Mouse (Mus musculus): ENCODE data around the gene Cdc16. TPM values are rescaled to one million over a fixed set of nuclear protein-coding genes. Genes with fewer than 3 reads are reported as not detected.

Gene Cdc16
- polyA plus RNA-seq, 1 experiment, result 51.5 TPM

- peaks cover 17% of the 10 kb centered on the region for H3K36me3 ChIP-seq (ENCODE audit: control insufficient read depth, insufficient read depth)
- no peaks in the 10 kb centered on the region for H3K27me3 ChIP-seq (ENCODE audit: control insufficient read depth, insufficient read depth, insufficient read length)
- no peak for TF ChIP-seq USF1 (IDR thresholded peaks at IDR 0.05; ENCODE audit: low read depth)
- TF ChIP-seq E2F4 (IDR thresholded peaks at IDR 0.05; ENCODE audit: insufficient read depth), result no peak
- no peak for TF ChIP-seq MYOD1 (IDR thresholded peaks at IDR 0.05; ENCODE audit: control insufficient read depth in 1 of 3, insufficient read length in 2 of 3, low read depth in 2 of 3)
- no peak for TF ChIP-seq TCF12 (IDR thresholded peaks at IDR 0.05; ENCODE audit: insufficient read depth, poor library complexity, severe bottlenecking)
- TF ChIP-seq SRF (IDR thresholded peaks at IDR 0.05; ENCODE audit: control insufficient read depth, insufficient read length, low read depth), result no peak
- TF ChIP-seq MAX (IDR thresholded peaks at IDR 0.05; ENCODE audit: low read depth), result no peak
- H3K4me3 ChIP-seq, result no peak overlapping the region
- H3K4me2 ChIP-seq (ENCODE audit: low read depth), result no peak overlapping the region
- no peak overlapping the region for H3ac ChIP-seq (ENCODE audit: control insufficient read depth, insufficient read length)
- H3K79me2 ChIP-seq (ENCODE audit: control insufficient read depth, insufficient read depth), result no peaks in the 10 kb centered on the region
Observed at GRCm38 (mm10) chr8:13799566-13799965, 42.1 kb downstream of the Cdc16 start.

GRCm38 (mm10) chr8:13828598-13829172 lies 71.2 kb downstream of the Cdc16 start:
- H3K4me3 ChIP-seq, result no peak overlapping the region
- TF ChIP-seq CEBPB (IDR thresholded peaks at IDR 0.05; ENCODE audit: insufficient read depth, poor library complexity, severe bottlenecking) (no peak), TCF12 (IDR thresholded peaks at IDR 0.05; ENCODE audit: insufficient read depth, poor library complexity, severe bottlenecking) (no peak), TCF3 (IDR thresholded peaks at IDR 0.05; ENCODE audit: insufficient read length, low read depth) (no peak), MYOD1 (IDR thresholded peaks at IDR 0.05; ENCODE audit: control insufficient read depth in 1 of 3, insufficient read length in 2 of 3, low read depth in 2 of 3) (no peak), POLR2AphosphoS2 (IDR thresholded peaks at IDR 0.05; ENCODE audit: insufficient read length, low read depth) (no peak), SRF (IDR thresholded peaks at IDR 0.05; ENCODE audit: control insufficient read depth, insufficient read length, low read depth) (no peak), USF1 (IDR thresholded peaks at IDR 0.05; ENCODE audit: low read depth) (no peak), MAX (IDR thresholded peaks at IDR 0.05; ENCODE audit: low read depth) (no peak), E2F4 (IDR thresholded peaks at IDR 0.05; ENCODE audit: insufficient read depth) (no peak)
- no peaks in the 10 kb centered on the region for H3K79me2 ChIP-seq (ENCODE audit: control insufficient read depth, insufficient read depth)
- no peak overlapping the region for H3ac ChIP-seq (ENCODE audit: control insufficient read depth, insufficient read length)
- H3K27me3 ChIP-seq (ENCODE audit: control insufficient read depth, insufficient read depth, insufficient read length), result peaks cover 5% of the 10 kb centered on the region
- no peak overlapping the region for H3K4me2 ChIP-seq (ENCODE audit: low read depth)
- no peaks in the 10 kb centered on the region for H3K36me3 ChIP-seq (ENCODE audit: control insufficient read depth, insufficient read depth)

Other genes with a start within 250 kb of the Cdc16 start
- gene 1700029H14Rik, start 195.2 kb upstream of the Cdc16 start, polyA plus RNA-seq (2012; fragmentation: generic; extraction: Trizol), result not detected
- gene Rasa3, start 80.1 kb upstream of the Cdc16 start, polyA plus RNA-seq (2012; fragmentation: generic; extraction: Trizol), result 39.6 TPM
- gene Cfap97d2, start 51.8 kb upstream of the Cdc16 start, polyA plus RNA-seq (2012; fragmentation: generic; extraction: Trizol), result 0.02 TPM
- gene Upf3a, start 27.9 kb downstream of the Cdc16 start, polyA plus RNA-seq (2012; fragmentation: generic; extraction: Trizol), result 13.9 TPM
- gene AF366264, start 80.7 kb downstream of the Cdc16 start, polyA plus RNA-seq (2012; fragmentation: generic; extraction: Trizol), result not detected
- gene Champ1, start 112.0 kb downstream of the Cdc16 start, polyA plus RNA-seq (2012; fragmentation: generic; extraction: Trizol), result 14.9 TPM
- gene Coprs, start 132.6 kb downstream of the Cdc16 start, polyA plus RNA-seq (2012; fragmentation: generic; extraction: Trizol), result 28.2 TPM